Mouse (Mus musculus) olfactory bulb, adult 2 months (tissue): ENCODE data around the gene Nmt1.

ENCODE experiments used
- CTCF ChIP-seq: fragments of 200-500 bp; IDR thresholded peaks from 2 replicates; pipeline ENCODE4 v1.5.1; 2012; ENCODE audit warnings: low read depth, mild to moderate bottlenecking, low read length, moderate library complexity; ENCODE audit not compliant: insufficient read depth
- POLR2A ChIP-seq: fragments of 200-500 bp; IDR thresholded peaks from 2 replicates; pipeline ENCODE4 v1.6.1; 2012; ENCODE audit warnings: mild to moderate bottlenecking, low read depth, low read length, moderate library complexity; ENCODE audit not compliant: insufficient read depth

DNA sequence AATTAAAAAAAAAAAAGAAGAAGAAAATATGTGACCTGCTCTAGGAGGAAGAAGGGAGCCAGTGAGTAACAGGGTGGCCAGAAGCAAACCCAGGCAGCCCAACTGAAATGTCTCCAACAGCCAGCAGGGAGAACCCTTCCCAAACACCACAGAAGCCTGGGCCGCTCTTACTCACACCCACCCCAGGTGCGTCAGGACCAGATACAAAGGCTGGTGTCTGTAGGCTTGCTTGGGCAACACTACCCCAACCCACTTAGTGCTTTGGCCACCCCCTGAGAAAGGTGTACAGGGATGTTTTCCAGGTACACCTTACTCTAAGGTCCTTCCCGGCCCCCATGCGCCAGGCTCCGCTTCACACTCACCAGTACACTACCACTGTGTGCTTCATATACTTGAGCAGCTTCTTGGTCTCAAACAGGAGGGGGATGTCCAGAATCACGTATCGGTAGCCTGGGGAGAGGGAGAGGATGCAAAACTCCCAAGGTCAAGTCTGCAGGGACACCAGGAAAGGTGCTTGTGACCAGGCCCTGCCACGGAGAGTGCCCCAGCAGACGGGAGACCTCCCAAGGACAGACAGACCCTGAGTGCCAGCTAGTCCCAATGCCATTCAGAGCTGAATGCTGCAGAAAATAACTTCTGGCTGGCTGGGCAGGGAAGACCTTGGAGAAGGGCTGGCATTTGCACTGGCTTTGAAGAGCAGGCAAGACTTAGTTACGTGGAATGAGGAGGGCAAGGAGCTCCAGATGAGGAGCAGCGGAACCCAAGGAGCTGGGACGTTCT is 30.8 kb upstream of the Nmt1 start:
- TF ChIP-seq POLR2A (no peak), CTCF (no peak)
